Mouse (Mus musculus): Measurements from ENCODE around the gene Abcf2.
A peak's percentile ranks its signal among the peaks of the same experiment; 100 is the strongest.
"Not testable (repeated sequence)": the region's sequence is repeated elsewhere in the genome, so short reads cannot be mapped to it uniquely, and the experiment has no call there.

Gene Abcf2

DNA sequence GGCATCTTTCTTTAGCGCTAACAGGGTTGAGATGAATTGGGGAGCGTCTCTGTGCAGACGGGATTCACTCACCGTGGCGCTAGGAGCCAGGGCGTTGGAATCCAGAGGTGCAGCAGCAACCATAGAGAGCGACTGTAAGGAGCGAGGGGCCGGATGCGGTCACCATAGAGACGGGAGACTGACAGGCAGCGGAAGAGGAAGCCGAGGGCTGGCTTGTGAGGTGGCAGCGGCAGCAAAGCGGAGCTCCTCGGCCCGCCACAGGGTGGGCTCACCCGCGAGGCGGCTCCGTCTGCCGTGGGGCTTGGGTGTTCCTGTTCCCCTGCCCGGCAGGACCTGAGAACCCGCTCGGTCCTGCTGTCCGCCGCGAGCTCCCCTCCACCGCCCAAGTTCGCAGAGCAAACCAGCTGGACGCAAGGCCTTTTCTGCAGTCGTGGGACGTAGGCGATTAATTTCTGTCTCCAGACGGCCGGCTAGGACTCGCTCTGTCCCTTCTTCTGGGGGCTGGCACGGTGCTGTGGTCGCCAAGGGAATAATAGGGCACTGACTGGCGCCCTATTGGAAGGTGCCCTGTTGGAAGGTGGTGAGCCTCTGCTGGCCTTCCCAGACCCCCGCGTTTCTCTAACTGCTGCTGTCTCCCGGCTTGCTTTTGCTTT is 9.4 kb upstream of the Abcf2 start, which contains the start of gene Chpf2:
Gene Chpf2, plus strand, starts transcription at position 195 of the 653 bp plus-strand sequence.
- DNase-seq (ENCODE audit: low read depth): peak; percentile 93

DNA sequence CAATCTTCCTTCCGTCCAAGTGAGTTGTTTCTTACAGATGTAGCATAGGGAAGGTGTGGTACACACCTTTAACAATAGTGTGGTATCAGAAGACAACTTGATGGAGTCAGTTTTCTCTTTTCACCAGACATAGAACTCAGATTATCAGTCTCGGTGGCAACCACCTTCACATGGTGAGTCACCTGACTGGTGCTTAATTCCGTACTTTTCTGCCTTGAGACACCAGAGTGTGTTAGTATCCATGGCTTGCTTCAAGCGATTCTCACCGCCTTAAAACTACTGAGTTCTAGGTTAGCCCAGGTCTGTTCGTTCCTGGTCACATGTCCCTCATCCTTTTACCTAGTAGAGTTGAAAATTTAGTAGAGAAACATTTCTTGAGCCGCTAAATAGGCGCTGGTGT is 8.8 kb upstream of the Abcf2 start:
- DNase-seq (ENCODE audit: low read depth): no peak

DNA sequence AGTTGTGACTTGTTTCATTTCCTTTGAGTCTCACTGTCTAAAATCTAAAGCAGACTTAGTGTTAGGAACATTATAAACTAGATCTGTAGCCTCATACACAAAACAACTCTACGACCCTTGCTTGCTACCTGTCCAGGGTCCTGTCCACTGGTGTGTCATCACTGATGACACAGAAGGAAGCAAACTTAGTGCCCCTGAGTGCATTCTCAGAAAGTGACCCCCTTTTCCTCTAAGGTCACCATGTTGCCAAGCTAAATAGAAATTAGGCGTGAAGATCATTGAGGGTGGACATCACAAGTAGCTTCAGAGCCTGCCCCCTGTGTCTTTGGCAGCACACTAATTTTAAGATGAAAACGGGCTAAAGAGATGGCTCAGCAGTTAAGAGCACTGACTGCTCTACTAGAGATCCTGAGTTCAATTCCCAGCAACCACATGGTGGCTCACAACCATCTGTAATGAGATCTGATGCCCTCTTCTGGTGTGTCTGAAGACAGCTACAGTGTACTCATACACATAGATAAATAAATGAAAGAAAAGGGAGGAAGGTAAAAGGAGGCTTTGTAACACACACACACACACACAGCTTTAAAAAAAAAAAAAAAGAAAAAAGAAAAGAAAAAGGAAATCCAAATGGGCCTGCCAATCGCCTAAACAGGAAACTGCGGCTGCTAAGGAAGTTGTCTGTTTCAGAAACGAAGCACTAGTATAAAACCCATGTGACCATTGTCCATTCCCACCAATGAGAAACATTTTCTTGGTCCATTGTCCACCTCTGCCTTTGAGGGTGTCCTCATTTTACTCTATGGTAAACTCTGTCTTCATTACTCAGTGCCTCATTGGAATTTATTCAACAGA is 1.1 kb upstream of the Abcf2 start:
- DNase-seq (ENCODE audit: low read depth): peak; percentile 24

DNA sequence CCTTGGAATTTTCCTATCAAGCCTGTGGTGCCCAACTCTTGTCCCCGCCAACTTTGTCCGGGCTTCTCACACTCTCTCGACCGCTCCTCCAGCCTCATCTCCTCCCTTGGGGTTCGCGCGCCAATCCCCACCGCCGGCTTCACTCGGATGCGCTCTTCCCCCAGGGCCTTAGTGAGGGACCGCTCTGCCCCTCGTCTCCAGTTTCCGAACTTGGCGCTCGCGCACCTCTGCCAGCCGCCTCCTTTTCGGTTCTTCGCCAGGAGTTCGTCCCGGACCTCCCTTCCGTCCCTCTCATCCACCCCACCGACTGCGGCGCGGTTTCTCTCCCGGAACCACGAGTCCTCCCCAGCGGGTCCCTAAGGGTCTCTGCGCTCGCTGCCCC is 475 bp downstream of the Abcf2 start:
- no peak for DNase-seq (ENCODE audit: low read depth)

DNA sequence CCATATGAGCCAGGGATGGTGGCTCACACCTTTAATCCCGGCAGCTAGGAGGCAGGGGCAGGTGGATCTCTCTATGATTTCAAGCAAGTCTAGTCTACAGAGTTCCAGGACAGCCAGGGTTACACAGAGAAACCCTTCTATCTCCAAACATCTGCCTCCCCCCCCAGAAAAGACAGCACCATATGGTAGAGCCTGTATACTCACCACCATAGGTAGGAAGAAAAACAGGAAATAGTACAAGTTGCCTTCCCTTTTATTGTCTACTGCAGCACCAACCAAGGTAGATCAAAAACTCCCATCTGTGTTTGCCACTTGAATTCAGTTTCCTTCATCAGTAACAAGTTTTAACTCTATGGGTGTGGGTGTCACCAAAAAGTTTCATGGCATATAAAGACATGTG is 1.3 kb downstream of the Abcf2 start:
- DNase-seq (ENCODE audit: low read depth): peak; percentile 26

DNA sequence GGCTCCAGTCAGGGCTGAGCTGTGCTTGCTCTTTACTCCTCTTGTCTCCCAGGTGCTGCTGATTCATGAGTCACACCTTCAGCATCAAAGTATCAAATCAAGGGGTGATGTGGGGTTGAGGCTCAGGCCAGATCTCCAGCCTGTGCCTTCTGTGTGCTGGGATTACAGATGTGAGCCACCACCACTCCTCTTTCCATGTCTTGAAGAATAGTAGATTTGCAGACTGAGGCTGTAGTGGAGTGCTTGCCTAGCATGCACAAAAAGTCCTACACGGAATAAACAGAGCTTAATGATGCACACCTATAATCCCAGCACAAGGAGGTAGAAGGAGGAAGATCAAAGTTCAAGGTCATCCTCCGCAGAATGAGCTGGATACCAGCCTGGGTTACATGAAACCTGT is 20.6 kb downstream of the Abcf2 start, which contains the start of gene 4931409K22Rik:
Gene 4931409K22Rik, minus strand, starts transcription at position 101 of the 400 bp plus-strand sequence.
- DNase-seq (ENCODE audit: low read depth): no peak

DNA sequence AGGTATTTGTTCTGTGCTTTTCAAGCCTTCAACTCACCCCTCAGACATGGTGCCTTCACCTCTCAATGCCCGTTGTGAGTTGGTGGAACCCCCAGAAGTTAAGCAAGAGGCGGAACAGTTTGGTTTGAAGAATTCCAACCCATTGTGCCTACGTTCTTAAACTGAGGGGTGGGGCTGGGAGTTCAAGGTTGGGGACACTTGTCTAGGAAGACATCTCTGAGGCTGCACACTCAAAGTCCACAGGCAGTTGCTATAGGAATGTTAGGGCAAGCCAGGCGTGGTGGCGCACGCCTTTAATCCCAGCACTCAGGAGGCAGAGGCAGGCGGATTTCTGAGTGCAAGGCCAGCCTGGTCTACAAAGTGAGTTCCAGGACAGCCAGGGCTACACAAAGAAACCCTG is 21.9 kb downstream of the Abcf2 start:
- not testable (repeated sequence) for DNase-seq (ENCODE audit: low read depth)

DNA sequence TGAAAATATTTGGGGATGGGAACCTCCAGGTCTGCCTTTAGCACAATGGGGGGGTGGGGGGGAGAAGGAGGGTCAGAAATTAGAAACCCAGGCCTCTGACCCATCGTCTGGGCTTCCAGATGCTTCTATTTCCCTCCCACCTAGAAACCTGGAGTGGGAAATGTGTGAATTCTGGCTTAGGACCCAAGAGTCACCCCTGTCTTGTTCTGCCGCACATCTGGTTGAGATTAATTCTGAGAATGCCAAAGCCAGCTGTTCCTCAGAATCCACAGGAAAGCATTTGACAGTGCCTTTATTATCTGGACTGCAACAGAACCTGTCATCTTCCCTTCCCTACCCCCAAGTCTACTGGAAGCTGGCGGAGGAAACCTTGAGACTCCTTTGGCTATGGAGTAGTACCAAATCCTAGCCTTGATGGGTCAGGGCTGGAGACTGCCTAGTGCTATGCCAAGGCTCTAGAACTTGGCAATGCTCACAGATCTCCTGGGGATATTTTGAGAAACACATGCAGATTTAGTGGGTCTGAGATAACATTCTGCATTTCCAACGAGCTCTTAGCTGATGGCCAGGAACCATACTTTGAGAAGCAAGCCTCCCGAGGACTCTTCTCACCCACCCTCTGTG is 23.5 kb downstream of the Abcf2 start:
- DNase-seq (ENCODE audit: low read depth): no peak

DNA sequence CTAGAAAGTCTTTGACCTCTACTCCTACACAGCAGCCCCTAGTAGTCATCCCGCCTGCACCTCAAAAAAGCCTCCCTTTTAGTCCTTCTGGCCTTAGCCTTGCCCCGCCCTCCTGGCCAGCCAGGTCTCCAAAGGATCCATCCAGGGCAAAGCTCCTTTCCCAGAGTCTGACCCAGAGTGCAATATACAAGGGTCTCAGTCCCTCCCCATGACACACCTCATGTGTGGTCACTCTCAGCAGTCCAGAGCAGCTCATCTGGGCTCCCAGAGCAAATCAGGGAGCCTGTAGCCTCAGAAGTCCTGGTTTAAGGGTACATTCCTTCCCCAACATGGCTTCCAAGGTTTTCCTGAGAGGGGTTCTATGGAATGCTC is 26.0 kb downstream of the Abcf2 start:
- no peak for DNase-seq (ENCODE audit: low read depth)

DNA sequence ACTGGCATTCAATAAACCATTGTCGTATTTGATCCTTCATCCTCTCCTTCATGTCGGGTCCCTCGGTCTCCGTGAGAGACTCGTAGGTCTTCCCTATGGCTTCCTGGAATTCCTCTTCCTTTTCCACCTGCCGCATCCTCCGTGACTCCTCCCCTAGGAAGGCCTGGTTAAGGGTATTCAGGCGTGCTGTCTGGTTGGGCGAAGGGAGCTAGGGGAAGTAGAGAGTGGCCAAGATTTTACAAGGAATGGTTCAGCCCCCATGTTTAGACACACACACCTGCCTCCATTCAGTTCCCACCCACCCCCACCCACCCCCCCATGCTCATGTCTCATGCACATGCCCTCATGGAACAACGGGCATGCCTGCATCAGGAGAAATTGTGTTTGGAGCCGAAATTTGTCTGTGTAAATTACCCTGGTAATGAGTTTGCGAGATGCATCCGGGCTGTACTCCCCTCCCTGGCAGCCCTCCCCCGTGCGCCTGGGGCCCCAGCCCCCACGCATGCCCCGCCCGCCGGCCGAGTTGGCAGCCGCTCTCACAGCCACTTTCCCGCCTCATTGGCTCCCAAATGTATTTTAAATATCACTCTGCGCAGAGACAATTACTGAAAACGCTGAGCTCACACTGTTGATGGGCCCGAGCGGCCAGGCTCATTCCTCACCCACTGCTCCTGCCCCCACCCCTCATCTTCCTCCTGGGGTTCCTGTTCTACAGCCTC is 26.5 kb downstream of the Abcf2 start:
- peak; percentile 17 for DNase-seq (ENCODE audit: low read depth)

DNA sequence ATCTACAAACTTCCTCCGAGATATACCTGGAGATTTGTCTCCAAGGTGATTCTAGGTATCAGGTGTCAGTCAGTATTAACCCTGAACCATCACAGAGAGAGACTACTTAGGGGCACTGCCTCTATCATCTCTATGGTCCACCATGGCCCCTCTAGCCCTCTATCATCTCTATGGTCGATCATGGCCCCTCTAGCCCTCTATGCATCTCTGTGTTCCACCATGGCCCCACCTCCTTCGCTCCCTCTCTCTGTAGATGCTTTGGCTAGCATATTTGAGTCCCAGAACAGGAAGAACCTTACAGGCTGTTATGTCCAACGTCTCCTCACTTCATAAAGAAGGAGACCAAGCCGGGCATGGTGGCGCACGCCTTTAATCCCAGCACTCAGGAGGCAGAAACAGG is 34.6 kb downstream of the Abcf2 start:
- peak; percentile 22 for DNase-seq (ENCODE audit: low read depth)

DNA sequence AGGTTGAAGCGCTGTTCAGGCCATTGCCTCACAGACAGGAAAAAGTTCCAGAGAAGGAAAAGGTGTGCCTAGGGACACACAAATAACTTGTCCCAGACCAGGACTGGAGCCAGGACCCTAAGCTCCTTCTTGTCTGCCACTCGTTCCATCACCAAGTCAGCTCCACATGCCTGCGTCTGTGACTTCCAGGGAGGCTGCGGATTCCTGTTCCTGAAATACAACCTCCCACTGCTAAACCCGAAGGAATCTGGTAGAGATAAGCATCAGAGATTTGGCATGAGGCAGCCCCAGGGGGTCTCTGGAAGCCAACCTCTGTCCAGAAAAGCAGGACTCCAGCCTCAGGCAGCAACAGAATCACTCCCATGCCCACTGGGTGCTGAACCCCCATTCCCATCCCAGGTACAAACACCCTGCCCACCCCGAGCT is 36.1 kb downstream of the Abcf2 start:
- no peak for DNase-seq (ENCODE audit: low read depth)

DNA sequence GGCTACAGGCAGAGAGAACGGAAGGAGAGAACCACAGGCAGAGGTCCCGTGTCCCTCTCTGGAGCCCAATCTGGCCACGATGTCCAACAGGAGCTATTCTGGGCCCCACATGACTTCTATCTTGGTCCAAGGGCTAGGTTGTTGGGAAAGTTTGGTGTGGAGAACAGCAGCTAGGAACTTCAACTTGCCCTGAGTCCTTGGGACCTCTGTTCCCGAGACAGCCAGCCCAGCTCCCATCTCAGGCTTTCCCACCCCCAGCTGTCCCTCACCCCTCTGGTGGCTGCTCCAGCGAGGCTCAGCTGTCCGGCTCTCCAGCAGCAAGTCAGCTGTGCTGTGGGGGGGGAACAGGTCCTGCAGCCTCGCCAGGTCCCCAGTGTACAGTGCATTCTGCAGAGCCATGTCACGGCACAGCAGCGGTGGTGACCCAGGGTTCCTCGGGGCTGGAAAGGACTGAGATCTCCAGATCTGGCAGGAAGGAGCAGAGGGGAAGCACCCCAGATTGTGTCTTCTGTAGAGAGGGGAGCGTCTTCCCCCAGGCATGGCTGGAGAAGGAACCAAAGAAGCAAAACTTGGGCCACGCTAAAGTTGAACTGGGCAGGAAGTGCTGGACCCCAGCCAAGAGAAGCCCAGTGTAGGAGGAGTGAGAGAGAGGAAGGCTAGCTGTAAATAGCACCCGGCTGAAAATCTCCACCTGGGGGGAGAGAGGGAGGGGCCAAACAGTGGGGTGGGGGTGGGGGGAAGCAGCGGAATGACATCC is 36.7 kb downstream of the Abcf2 start, which contains the start of gene Asb10:
Gene Asb10, minus strand, starts transcription at position 592 of the 757 bp plus-strand sequence.
- DNase-seq (ENCODE audit: low read depth): no peak

DNA sequence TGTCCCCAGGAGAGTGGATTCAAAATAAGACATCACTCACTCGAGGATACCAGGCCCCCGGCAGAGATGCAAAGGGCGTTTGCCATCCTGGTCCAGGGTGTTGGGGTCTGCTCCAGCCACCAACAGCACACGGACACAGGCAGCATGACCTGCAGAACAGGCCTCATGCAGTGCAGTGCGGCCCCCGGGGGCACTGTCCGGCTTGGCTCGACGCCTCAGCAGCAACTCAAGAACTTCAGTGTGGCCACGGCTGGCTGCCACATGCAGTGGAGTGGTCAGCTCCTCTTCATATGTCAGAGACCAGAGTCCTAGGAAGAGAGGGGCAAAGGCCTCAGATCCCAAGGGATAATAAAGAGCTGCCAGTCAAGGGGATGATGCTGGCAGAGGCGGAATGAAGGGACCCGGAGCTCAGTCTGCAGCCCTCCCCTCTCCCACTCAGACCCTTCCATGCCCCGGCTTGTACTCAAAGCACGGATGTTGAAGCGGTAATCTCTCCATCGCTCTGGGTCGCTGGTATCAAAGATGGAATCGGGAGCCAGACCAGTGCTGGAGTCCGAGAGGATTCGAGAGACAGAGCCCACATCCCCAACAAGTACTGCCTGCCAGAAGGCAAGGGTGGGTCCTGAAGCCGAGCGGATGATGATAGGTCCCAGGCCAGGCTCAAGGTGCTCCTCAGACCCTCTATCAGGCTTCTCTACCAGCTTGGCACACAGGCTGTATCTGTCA is 37.5 kb downstream of the Abcf2 start:
- no peak for DNase-seq (ENCODE audit: low read depth)

DNA sequence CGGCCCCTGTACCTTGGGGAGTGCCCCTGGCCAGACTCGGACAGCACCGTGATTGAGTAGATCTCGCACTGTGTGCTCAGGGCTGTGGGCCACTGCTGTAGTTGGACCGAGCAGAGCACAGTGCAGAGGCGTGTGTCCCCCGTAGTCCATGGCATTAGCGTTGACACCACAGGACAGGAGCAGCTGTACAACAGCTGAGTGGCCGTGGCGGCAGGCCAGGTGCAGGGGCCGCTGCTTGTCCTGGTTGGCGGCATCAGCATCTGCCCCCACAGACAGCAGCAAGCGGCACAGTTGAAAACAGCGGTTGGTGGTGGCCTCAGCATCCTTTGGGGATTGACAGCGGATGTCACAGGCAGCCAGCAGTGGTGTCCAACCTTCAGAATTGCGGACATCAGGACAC is 39.6 kb downstream of the Abcf2 start:
- DNase-seq (ENCODE audit: low read depth): no peak

DNA sequence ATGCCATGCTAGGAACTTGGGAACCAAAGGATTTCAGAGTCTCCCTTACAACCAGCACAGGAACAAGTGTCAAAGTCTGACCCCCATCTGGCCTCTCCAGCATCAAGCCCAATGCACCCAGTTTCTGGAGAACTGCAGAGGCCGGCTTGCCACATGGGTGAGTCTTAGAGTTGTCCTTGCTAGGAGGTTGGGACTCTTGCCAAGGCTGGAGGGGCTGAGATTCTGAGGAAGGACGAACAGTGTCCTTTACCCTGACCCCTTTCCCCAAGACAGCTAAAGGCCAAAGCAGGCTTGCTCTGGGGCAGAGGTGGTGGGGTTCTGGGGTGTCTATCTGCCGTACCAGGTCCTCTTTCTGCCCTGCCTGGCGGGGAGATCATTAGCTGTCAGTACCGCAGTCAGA is 40.8 kb downstream of the Abcf2 start:
- no peak for DNase-seq (ENCODE audit: low read depth)

DNA sequence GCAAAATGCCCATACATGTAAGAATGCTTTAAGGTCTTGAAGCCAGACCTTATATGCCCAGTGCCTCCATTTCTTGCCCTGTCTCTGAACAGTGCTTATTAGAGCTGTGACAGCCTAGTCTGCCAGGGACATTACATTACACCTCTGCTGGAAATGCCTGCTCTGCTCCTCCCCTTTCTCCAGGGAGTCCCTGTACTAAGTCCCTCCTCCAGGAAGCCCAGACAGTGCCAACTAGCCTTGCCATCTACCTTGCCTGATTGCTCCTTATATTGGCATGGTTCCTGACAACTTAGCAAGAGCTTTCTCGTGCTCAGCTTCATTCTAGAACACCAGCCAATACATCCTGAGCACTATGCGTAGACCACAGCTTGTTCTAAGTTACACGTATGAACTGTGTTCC is 41.5 kb downstream of the Abcf2 start:
- DNase-seq (ENCODE audit: low read depth): no peak

DNA sequence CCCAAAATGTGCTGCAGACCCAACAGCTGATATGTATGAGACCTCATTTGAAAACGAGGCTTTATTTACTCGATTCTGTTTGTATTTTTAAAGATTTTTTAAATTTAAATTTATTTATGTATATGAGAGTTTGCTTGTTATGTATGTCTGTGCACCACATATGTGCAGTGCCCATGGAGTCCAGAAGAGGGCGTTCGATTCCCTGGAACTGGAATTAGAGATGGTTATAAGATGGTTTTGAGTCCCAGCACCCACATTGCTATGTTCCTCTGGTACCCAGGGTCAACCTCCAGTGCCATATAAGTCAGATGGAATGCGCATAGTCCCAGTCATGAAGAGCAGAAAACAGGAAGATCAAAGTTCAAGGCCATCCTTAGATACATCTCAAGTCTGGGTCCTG is 43.0 kb downstream of the Abcf2 start:
- peak; percentile 32 for DNase-seq (ENCODE audit: low read depth)

DNA sequence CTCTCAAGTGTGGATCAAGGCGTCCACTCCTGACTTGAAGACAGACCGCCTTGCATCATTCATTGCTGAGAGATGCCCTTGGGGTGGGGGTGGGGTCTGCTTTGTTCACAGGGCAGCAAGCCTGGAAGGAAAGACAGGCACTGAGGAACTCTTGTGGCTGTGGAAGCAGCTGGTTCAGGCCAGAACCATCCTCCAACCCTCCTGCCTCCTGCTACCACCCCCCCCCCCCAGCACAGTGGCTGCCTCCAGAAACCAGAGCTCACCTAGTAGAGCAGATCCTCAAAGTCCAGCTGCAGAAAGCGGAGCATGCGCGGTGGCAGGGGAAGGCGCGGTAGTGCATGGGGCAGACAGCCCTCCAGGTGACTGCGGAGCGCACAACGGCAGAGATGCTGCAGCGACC is 43.9 kb downstream of the Abcf2 start:
- no peak for DNase-seq (ENCODE audit: low read depth)

DNA sequence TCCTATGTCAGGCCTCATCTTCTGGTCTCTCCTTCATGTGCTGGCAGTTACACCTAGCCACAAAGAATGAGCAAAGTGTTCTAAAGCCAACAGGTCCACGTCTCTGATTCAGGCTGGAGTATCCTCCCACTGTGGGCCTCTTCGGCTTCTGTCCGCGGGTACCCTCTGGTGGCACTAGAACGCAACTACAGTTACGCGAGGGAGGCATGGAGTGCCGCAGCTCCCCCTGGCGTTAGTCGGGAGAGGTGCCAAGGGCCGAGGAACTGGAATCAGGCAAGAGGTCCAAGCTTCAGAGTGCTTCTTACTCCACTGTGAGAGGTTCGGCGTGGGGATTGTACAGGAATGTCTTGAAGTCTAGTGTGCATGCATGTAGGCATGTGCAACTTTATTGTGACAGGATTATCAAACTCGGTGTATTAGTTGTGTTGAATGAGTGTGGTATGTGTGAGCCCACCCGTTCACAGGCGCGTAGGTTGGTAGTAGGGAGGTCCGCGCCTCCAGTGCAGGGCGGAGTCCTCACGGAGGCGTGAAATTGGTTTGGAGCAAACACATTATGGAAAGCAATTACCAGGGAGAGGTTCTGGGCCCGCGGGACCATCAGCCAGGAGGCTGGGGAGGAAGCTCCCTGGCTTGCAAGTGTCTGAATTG is 47.1 kb downstream of the Abcf2 start:
- DNase-seq (ENCODE audit: low read depth): peak; percentile 94
